ENCODE assay signal across 13 mouse cellular contexts in genomic region chr1:74119115-74119514, GRCm38 (mm10). TPM values are rescaled to one million over a fixed set of nuclear protein-coding genes. Genes with fewer than 3 reads are reported as not detected.
DNase-seq lines count a peak whose midpoint lies in the region; ATAC-seq lines count a peak whose summit lies in the region.
"Had no signal": no experiment of that assay in that cellular context is flagged by ENCODE, and none has a peak within 500 bp of the region (broad histone marks: within the 10 kb centered on the region; RNA-seq: fewer than 3 reads in every experiment).

No protein-coding gene starts in this region.

- no peak overlapping the region for H3K9ac ChIP-seq in hindbrain, embryonic 14.5 days
- no peak overlapping the region for H3K9ac ChIP-seq in neural tube, embryonic 15.5 days (replicated peaks)
- H3K9ac ChIP-seq: liver, embryonic 15.5 days had no signal

- no peaks in the 10 kb centered on the region for H3K9me3 ChIP-seq in hindbrain, embryonic 14.5 days (ENCODE audit: control insufficient read depth, low read length)
- no peaks in the 10 kb centered on the region for H3K9me3 ChIP-seq in hindbrain, embryonic 10.5 days
- H3K9me3 ChIP-seq in neural tube, embryonic 15.5 days (replicated peaks), result no peaks in the 10 kb centered on the region
- H3K9me3 ChIP-seq: G1E; liver, embryonic 15.5 days; megakaryocyte, embryonic 14.5 days had no signal

- peak; percentile 80 for DNase-seq in adrenal gland, postnatal 14 days
- no peak for DNase-seq in adrenal gland, postnatal 36 days
- DNase-seq in hindbrain, embryonic 14.5 days (ENCODE audit: low spot score), result peak; percentile 38
- DNase-seq in hindbrain, embryonic 10.5 days (ENCODE audit: low spot score), result no peak
- DNase-seq in right cerebral cortex, postnatal 4 days, result peak; percentile 29
- no peak for DNase-seq in right cerebral cortex, postnatal 25 days
- no peak for DNase-seq in thymus, postnatal 25 days

- H3K4me2 ChIP-seq in hindbrain, embryonic 14.5 days (replicated peaks), result no peak overlapping the region
- no peak overlapping the region for H3K4me2 ChIP-seq in neural tube, embryonic 15.5 days
- H3K4me2 ChIP-seq: liver, embryonic 15.5 days had no signal

- H3K4me1 ChIP-seq in hindbrain, embryonic 14.5 days (replicated peaks; ENCODE audit: control insufficient read depth, insufficient read depth, low read length), result peaks cover 2% of the 10 kb centered on the region; the same call in 1 of the 2 replicates
- peaks cover 31% of the 10 kb centered on the region for H3K4me1 ChIP-seq in hindbrain, embryonic 10.5 days (replicated peaks)
- peaks cover 15% of the 10 kb centered on the region for H3K4me1 ChIP-seq in neural tube, embryonic 15.5 days

- 0 out of 2 replicates have a peak, but pooled peaks cover 13% of the 10 kb centered on the region for H3K27me3 ChIP-seq in hindbrain, embryonic 14.5 days (ENCODE audit: control insufficient read depth, insufficient read depth, low read length)
- H3K27me3 ChIP-seq in hindbrain, embryonic 10.5 days (ENCODE audit: insufficient read depth, poor library complexity, severe bottlenecking), result peaks cover 43% of the 10 kb centered on the region
- peaks cover 16% of the 10 kb centered on the region for H3K27me3 ChIP-seq in neural tube, embryonic 15.5 days (replicated peaks)

- 50% methylated on average over 1 of the region's 1 CpGs for WGBS in hindbrain, embryonic 14.5 days
- 83% methylated on average over 1 of the region's 1 CpGs for WGBS in hindbrain, embryonic 10.5 days
- WGBS in neural tube, embryonic 15.5 days, result 77% methylated on average over 1 of the region's 1 CpGs

- H3K36me3 ChIP-seq in hindbrain, embryonic 14.5 days (replicated peaks; ENCODE audit: control insufficient read depth, insufficient read depth), result no peaks in the 10 kb centered on the region
- H3K36me3 ChIP-seq in hindbrain, embryonic 10.5 days, result no peaks in the 10 kb centered on the region
- H3K36me3 ChIP-seq in neural tube, embryonic 15.5 days, result no peaks in the 10 kb centered on the region
- H3K36me3 ChIP-seq: G1E; liver, embryonic 15.5 days had no signal

- no peak overlapping the region for H3K4me3 ChIP-seq in hindbrain, embryonic 14.5 days (replicated peaks; ENCODE audit: low read length)
- no peak overlapping the region for H3K4me3 ChIP-seq in hindbrain, embryonic 10.5 days
- no peak overlapping the region for H3K4me3 ChIP-seq in neural tube, embryonic 15.5 days (replicated peaks)
- H3K4me3 ChIP-seq: liver, embryonic 15.5 days; megakaryocyte, embryonic 14.5 days had no signal

- peak; percentile 51; the same call in 1 of the 2 replicates for ATAC-seq in hindbrain, embryonic 14.5 days (ENCODE audit: low FRiP score)
- peak; percentile 30; the same call in 1 of the 2 replicates for ATAC-seq in neural tube, embryonic 15.5 days (ENCODE audit: low FRiP score)

- no peak overlapping the region for H3K27ac ChIP-seq in hindbrain, embryonic 14.5 days
- H3K27ac ChIP-seq in hindbrain, embryonic 10.5 days, result no peak overlapping the region
- no peak overlapping the region for H3K27ac ChIP-seq in neural tube, embryonic 15.5 days (replicated peaks)
- H3K27ac ChIP-seq: kidney, postnatal 0 days; liver, embryonic 15.5 days had no signal

RNA-seq across cellular contexts. Expression of gene Tns1, which starts 5.1 kb away (rescaled TPM):
- total RNA-seq in adrenal gland, postnatal 14 days (2021), result 325 and 411 TPM in 2 replicates
- total RNA-seq in adrenal gland, postnatal 36 days (2021), result 100 to 1,000 TPM; 404 to 411 TPM
- polyA plus RNA-seq in hindbrain, embryonic 14.5 days (2014; fragmentation: Nextera tagmentation; extraction: Ambion mirVana), result 15.1 and 15.5 TPM in 2 replicates
- polyA plus RNA-seq in hindbrain, embryonic 10.5 days (2016; fragmentation: Nextera tagmentation; extraction: Ambion mirVana), result 15.1 and 15.3 TPM in 2 replicates
- polyA plus RNA-seq in neural tube, embryonic 15.5 days (2015; fragmentation: Nextera tagmentation; extraction: Ambion mirVana), result 13.3 and 20.6 TPM in 2 replicates

RNA-seq across cellular contexts. Expression of gene Rufy4, which starts 6.2 kb away (rescaled TPM):
- total RNA-seq in adrenal gland, postnatal 14 days (2021), result 3.6 and 4.1 TPM in 2 replicates
- total RNA-seq in adrenal gland, postnatal 36 days (2021), result 1 to 10 TPM; 1.2 to 2.0 TPM
- polyA plus RNA-seq in hindbrain, embryonic 14.5 days (2014; fragmentation: Nextera tagmentation; extraction: Ambion mirVana), result 0.26 and 0.43 TPM in 2 replicates
- 0.31 and 0.37 TPM in 2 replicates for polyA plus RNA-seq in hindbrain, embryonic 10.5 days (2016; fragmentation: Nextera tagmentation; extraction: Ambion mirVana)
- polyA plus RNA-seq in neural tube, embryonic 15.5 days (2015; fragmentation: Nextera tagmentation; extraction: Ambion mirVana), result 0.18 and 0.37 TPM in 2 replicates
- polyA plus RNA-seq: G1E; liver, embryonic 15.5 days had no signal

RNA-seq across cellular contexts. Expression of gene Cxcr2, which starts 34.7 kb away (rescaled TPM):
- total RNA-seq in adrenal gland, postnatal 14 days (2021), result 0.19 and 1.8 TPM in 2 replicates
- total RNA-seq in adrenal gland, postnatal 36 days (2021), result under 1 TPM in 1 of 2 experiments, not detected in 1; 0.23 TPM
- polyA plus RNA-seq in hindbrain, embryonic 14.5 days (2014; fragmentation: Nextera tagmentation; extraction: Ambion mirVana), result 0.11 TPM in 1 of 2 replicates, not detected in the other
- 0.11 and 0.18 TPM in 2 replicates for polyA plus RNA-seq in hindbrain, embryonic 10.5 days (2016; fragmentation: Nextera tagmentation; extraction: Ambion mirVana)
- 0.05 and 0.13 TPM in 2 replicates for polyA plus RNA-seq in neural tube, embryonic 15.5 days (2015; fragmentation: Nextera tagmentation; extraction: Ambion mirVana)
- total RNA-seq: left cerebral cortex, postnatal 10 days had no signal
- polyA plus RNA-seq: G1E had no signal

Comparison
In these comparisons a context has a peak if more than half of its experiments do, and no peak if none do; other contexts are left out.
1. DNase-seq: peak in adrenal gland, postnatal 14 days (single experiment), hindbrain, embryonic 14.5 days (single experiment) and right cerebral cortex, postnatal 4 days (single experiment); none in adrenal gland, postnatal 36 days (0 of 2), hindbrain, embryonic 10.5 days (single experiment), right cerebral cortex, postnatal 25 days (single experiment) and thymus, postnatal 25 days (single experiment).